Mouse (Mus musculus): ENCODE measurements around the gene Clip1. TPM values are rescaled to one million over a fixed set of nuclear protein-coding genes. Genes with fewer than 3 reads are reported as not detected.

Clip1 gene
- polyA plus RNA-seq, 1 experiment from 2014 or later, result 39.1 TPM

DNA sequence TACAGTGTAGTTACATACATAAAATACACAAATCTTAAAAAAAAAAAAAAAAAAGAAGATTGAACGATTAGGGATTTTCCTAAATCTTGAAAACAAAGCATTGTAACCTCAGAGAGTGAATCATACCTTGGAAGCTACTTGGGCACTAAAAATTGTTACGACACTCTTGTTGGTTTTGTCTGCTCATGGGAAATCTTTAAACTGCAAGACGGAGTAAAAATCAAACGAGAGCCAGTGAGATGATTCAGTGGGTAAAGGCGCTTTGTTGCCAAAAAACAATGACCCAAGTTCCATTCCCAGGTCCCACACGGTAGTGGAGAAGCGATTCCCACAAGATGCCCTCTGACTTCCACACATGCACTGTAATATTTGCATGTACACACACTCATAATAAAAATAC is 11.8 kb upstream of the Clip1 start:
- WGBS, result 83% methylated on average over 7 of the region's 7 CpGs
- Histone ChIP-seq H3K27ac (no peak overlapping the region), H3K9me3 (no peaks in the 10 kb centered on the region), H3K9ac (no peak overlapping the region), H3K36me3 (peaks cover 25% of the 10 kb centered on the region), H3K4me3 (no peak overlapping the region), H3K4me2 (no peak overlapping the region), H3K27me3 (no peaks in the 10 kb centered on the region), H3K4me1 (peaks cover 25% of the 10 kb centered on the region)
- ATAC-seq (ENCODE audit: borderline replicate concordance, extremely low read depth, low FRiP score, low TSS enrichment), result no peak

DNA sequence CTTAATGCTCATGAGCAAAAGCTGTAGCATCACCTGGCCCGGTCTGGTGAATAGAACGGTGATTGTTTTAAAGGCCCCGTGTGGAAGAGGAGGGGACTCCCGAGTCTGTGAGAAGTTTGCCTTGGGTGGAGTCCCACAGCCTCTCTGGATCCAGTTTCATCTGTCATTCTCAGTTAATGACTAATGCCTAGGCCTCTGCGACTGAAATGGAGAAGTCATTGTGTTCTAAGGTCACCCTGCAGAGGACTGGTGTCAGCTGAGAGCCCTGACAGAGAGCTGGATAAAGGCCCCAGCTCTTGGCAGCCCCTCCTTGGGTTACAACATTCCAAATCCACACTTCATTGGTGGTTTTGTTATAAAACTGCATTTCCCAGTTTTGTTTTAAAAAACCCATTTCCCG is 10.1 kb upstream of the Clip1 start:
- H3K27ac ChIP-seq, result peak overlapping the region; percentile 67
- peaks cover 18% of the 10 kb centered on the region for H3K4me1 ChIP-seq
- WGBS, result 23% methylated on average over 6 of the region's 6 CpGs
- peaks cover 12% of the 10 kb centered on the region for H3K36me3 ChIP-seq
- no peak overlapping the region for H3K9ac ChIP-seq
- peak; percentile 84 for ATAC-seq (ENCODE audit: borderline replicate concordance, extremely low read depth, low FRiP score, low TSS enrichment)
- H3K4me3 ChIP-seq, result no peak overlapping the region
- H3K27me3 ChIP-seq, result no peaks in the 10 kb centered on the region
- H3K9me3 ChIP-seq, result no peaks in the 10 kb centered on the region
- H3K4me2 ChIP-seq, result no peak overlapping the region

GRCm38 (mm10) chr5:123683377-123684220 is 819 bp downstream of the Clip1 start:
- Histone ChIP-seq H3K27ac (peak overlapping the region; percentile 95), H3K4me1 (peaks cover 43% of the 10 kb centered on the region), H3K27me3 (no peaks in the 10 kb centered on the region), H3K9ac (peak overlapping the region; percentile 94), H3K9me3 (no peaks in the 10 kb centered on the region), H3K36me3 (no peaks in the 10 kb centered on the region), H3K4me3 (peak overlapping the region; percentile 85), H3K4me2 (peak overlapping the region; percentile 93)
- under 1% methylated on average over 78 of the region's 92 CpGs for WGBS
- peak; percentile 66 for ATAC-seq (ENCODE audit: borderline replicate concordance, extremely low read depth, low FRiP score, low TSS enrichment)

DNA sequence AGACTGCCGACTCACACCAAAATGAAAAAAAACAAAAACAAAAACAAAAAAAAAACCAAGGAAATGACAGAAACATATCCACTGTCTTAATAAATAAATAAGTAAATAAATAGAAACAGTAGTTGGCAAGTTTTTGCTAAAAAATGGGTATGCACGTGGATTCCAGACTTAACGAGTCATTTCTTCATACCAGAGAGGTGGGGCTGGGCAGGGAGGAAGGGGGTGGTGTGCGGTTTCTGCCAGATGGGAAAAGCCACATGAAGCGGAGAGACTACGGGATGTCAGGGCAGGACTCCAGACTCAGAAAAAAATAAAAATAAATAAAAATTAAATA is 1.4 kb downstream of the Clip1 start:
- Histone ChIP-seq H3K4me1 (peaks cover 43% of the 10 kb centered on the region), H3K4me3 (peak overlapping the region; percentile 85), H3K9me3 (no peaks in the 10 kb centered on the region), H3K4me2 (peak overlapping the region; percentile 93), H3K9ac (peak overlapping the region; percentile 94; the same call in 1 of the 2 replicates), H3K27ac (no peak overlapping the region), H3K36me3 (no peaks in the 10 kb centered on the region), H3K27me3 (no peaks in the 10 kb centered on the region)
- WGBS, result 3% methylated on average over 6 of the region's 6 CpGs
- ATAC-seq (ENCODE audit: borderline replicate concordance, extremely low read depth, low FRiP score, low TSS enrichment), result no peak

- H3K4me1 ChIP-seq, result peaks cover 43% of the 10 kb centered on the region
- no peak overlapping the region for H3K4me3 ChIP-seq
- no peaks in the 10 kb centered on the region for H3K27me3 ChIP-seq
- ATAC-seq (ENCODE audit: borderline replicate concordance, extremely low read depth, low FRiP score, low TSS enrichment), result no peak
- no peaks in the 10 kb centered on the region for H3K36me3 ChIP-seq
- H3K27ac ChIP-seq, result no peak overlapping the region
- 35% methylated on average over 4 of the region's 4 CpGs for WGBS
- H3K9ac ChIP-seq, result peak overlapping the region; percentile 11; the same call in 1 of the 2 replicates
- H3K9me3 ChIP-seq, result no peaks in the 10 kb centered on the region
- peak overlapping the region; percentile 93 for H3K4me2 ChIP-seq
These were observed 2.0 kb downstream of the Clip1 start for GRCm38 (mm10) chr5:123682372-123682771.

- peak overlapping the region; percentile 38 for H3K27ac ChIP-seq
- no peak for ATAC-seq (ENCODE audit: borderline replicate concordance, extremely low read depth, low FRiP score, low TSS enrichment)
- H3K4me3 ChIP-seq, result no peak overlapping the region
- H3K4me1 ChIP-seq, result peaks cover 40% of the 10 kb centered on the region
- H3K9ac ChIP-seq, result no peak overlapping the region
- no peak overlapping the region for H3K4me2 ChIP-seq
- H3K36me3 ChIP-seq, result no peaks in the 10 kb centered on the region
- no peaks in the 10 kb centered on the region for H3K27me3 ChIP-seq
- no peaks in the 10 kb centered on the region for H3K9me3 ChIP-seq
- WGBS, result 37% methylated on average over 5 of the region's 5 CpGs
These were observed 4.7 kb downstream of the Clip1 start for GRCm38 (mm10) chr5:123679546-123680263.

DNA sequence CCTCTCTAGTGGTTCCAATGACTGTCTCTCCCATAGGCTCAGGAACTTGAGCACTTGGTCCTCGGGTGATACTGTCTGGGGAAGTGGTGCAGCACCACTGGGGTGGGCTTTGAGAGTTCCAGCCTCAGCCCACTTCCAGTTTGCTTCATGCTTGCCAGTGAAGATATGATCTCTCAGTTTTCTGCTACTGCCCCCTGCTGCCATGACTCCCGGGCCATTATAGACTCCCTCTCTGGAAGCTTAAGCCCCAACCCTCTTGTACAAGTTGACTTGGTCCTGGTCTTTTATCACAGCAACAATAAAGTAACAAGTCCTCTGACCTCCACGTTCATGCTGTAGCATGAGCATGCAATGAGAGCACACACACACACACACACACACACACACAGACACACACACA is 5.3 kb downstream of the Clip1 start:
- no peak overlapping the region for H3K4me3 ChIP-seq
- no peak overlapping the region for H3K9ac ChIP-seq
- H3K4me1 ChIP-seq, result peaks cover 38% of the 10 kb centered on the region
- H3K4me2 ChIP-seq, result no peak overlapping the region
- WGBS, result 64% methylated on average over 3 of the region's 3 CpGs
- H3K27me3 ChIP-seq, result no peaks in the 10 kb centered on the region
- H3K9me3 ChIP-seq, result no peaks in the 10 kb centered on the region
- no peak for ATAC-seq (ENCODE audit: borderline replicate concordance, extremely low read depth, low FRiP score, low TSS enrichment)
- no peaks in the 10 kb centered on the region for H3K36me3 ChIP-seq
- H3K27ac ChIP-seq, result no peak overlapping the region

- Histone ChIP-seq H3K36me3 (no peaks in the 10 kb centered on the region), H3K27ac (no peak overlapping the region), H3K9me3 (no peaks in the 10 kb centered on the region), H3K4me1 (peaks cover 39% of the 10 kb centered on the region), H3K4me2 (no peak overlapping the region), H3K9ac (no peak overlapping the region), H3K4me3 (no peak overlapping the region), H3K27me3 (no peaks in the 10 kb centered on the region)
- 74% methylated on average over 9 of the region's 9 CpGs for WGBS
- ATAC-seq (ENCODE audit: borderline replicate concordance, extremely low read depth, low FRiP score, low TSS enrichment), result no peak
These were observed 8.7 kb downstream of the Clip1 start for GRCm38 (mm10) chr5:123675717-123676116.

- no peaks in the 10 kb centered on the region for H3K36me3 ChIP-seq
- H3K9ac ChIP-seq, result no peak overlapping the region
- ATAC-seq (ENCODE audit: borderline replicate concordance, extremely low read depth, low FRiP score, low TSS enrichment), result peak; percentile 72; the same call in 1 of the 2 replicates
- WGBS, result 11% methylated on average over 3 of the region's 3 CpGs
- no peaks in the 10 kb centered on the region for H3K9me3 ChIP-seq
- no peak overlapping the region for H3K4me2 ChIP-seq
- peaks cover 37% of the 10 kb centered on the region for H3K4me1 ChIP-seq
- H3K27me3 ChIP-seq, result no peaks in the 10 kb centered on the region
- no peak overlapping the region for H3K4me3 ChIP-seq
- H3K27ac ChIP-seq, result peak overlapping the region; percentile 13; the same call in 1 of the 2 replicates
These were observed 9.2 kb downstream of the Clip1 start for GRCm38 (mm10) chr5:123675221-123675620.

DNA sequence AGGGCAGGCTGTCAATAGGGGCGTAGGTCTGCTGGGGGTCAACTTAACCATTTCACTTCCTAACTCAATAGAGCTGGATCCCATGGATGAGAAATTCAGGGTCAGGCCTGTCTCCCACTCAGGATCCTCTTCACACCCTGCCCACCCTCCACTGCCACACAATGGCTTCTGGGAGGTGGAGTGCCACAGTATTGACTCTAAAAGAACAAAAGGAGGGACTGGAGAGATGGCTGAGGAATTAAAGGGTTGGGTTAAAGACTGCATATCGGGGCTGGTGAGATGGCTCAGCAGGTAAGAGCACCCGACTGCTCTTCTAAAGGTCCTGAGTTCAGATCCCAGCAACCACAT is 13.0 kb downstream of the Clip1 start:
- H3K27me3 ChIP-seq, result no peaks in the 10 kb centered on the region
- ATAC-seq (ENCODE audit: borderline replicate concordance, extremely low read depth, low FRiP score, low TSS enrichment), result no peak
- no peaks in the 10 kb centered on the region for H3K36me3 ChIP-seq
- no peak overlapping the region for H3K4me3 ChIP-seq
- H3K9me3 ChIP-seq, result no peaks in the 10 kb centered on the region
- WGBS, result 72% methylated on average over 3 of the region's 3 CpGs
- no peak overlapping the region for H3K27ac ChIP-seq
- H3K4me2 ChIP-seq, result no peak overlapping the region
- H3K4me1 ChIP-seq, result peaks cover 33% of the 10 kb centered on the region
- no peak overlapping the region for H3K9ac ChIP-seq

GRCm38 (mm10) chr5:123670800-123671472 is 13.5 kb downstream of the Clip1 start:
- Histone ChIP-seq H3K27ac (0 out of 2 replicates have a peak overlapping the region, but pooled peaks have one; percentile 22), H3K4me1 (peaks cover 33% of the 10 kb centered on the region), H3K4me2 (no peak overlapping the region), H3K27me3 (no peaks in the 10 kb centered on the region), H3K4me3 (no peak overlapping the region), H3K36me3 (no peaks in the 10 kb centered on the region), H3K9me3 (no peaks in the 10 kb centered on the region), H3K9ac (no peak overlapping the region)
- 30% methylated on average over 14 of the region's 14 CpGs for WGBS
- no peak for ATAC-seq (ENCODE audit: borderline replicate concordance, extremely low read depth, low FRiP score, low TSS enrichment)
